ENCODE assay signal across 8 mouse cellular contexts in genomic region chr13:93771588-93772278, GRCm38 (mm10). TPM values are rescaled to one million over a fixed set of nuclear protein-coding genes. Genes with fewer than 3 reads are reported as not detected.
DNase-seq lines count a peak whose midpoint lies in the region; ATAC-seq lines count a peak whose summit lies in the region.

Arsb (plus strand) TSS chr13:93771630.

- peak; percentile 91 for DNase-seq in adrenal gland, postnatal 10 days
- DNase-seq in embryonic facial prominence, embryonic 10.5 days (ENCODE audit: low spot score), result peak; percentile 90
- no peak for DNase-seq in gonadal fat pad, adult 2 months (ENCODE audit: low read depth)
- DNase-seq in left cerebral cortex, postnatal 4 days, result peak; percentile 89
- peak; percentile 98 for DNase-seq in midbrain, embryonic 11.5 days (ENCODE audit: low spot score, missing footprints)
- peak; percentile 78 for DNase-seq in right cerebral cortex, postnatal 4 days
- DNase-seq in yolk sac, embryonic 10.5 days (ENCODE audit: low spot score), result peak; percentile 87

- intact Hi-C loops in left cerebral cortex, postnatal 4 days (cut with DNase I), result no loop called here

- H3K27me3 ChIP-seq in embryonic facial prominence, embryonic 10.5 days (replicated peaks; ENCODE audit: low read depth, poor library complexity, severe bottlenecking), result peaks cover 17% of the 10 kb centered on the region
- H3K27me3 ChIP-seq in intestine, embryonic 16.5 days (replicated peaks; ENCODE audit: control insufficient read depth, insufficient read depth, low read length), result no peaks in the 10 kb centered on the region
- H3K27me3 ChIP-seq in midbrain, embryonic 11.5 days (ENCODE audit: control insufficient read depth, insufficient read depth, low read length), result peaks cover 10% of the 10 kb centered on the region

- H3K36me3 ChIP-seq in embryonic facial prominence, embryonic 10.5 days (replicated peaks), result no peaks in the 10 kb centered on the region
- no peaks in the 10 kb centered on the region for H3K36me3 ChIP-seq in intestine, embryonic 16.5 days (ENCODE audit: control insufficient read depth, insufficient read depth, low read length)
- no peaks in the 10 kb centered on the region for H3K36me3 ChIP-seq in midbrain, embryonic 11.5 days (ENCODE audit: control insufficient read depth, insufficient read depth, low read length)

- H3K9ac ChIP-seq in intestine, embryonic 16.5 days (ENCODE audit: low read depth, low read length), result peak within 1 kb of the TSS; percentile 84
- H3K9ac ChIP-seq in midbrain, embryonic 11.5 days (ENCODE audit: low read length), result peak within 1 kb of the TSS; percentile 89

- under 1% methylated on average over 66 of the region's 66 CpGs for WGBS in embryonic facial prominence, embryonic 10.5 days
- under 1% methylated on average over 66 of the region's 66 CpGs for WGBS in intestine, embryonic 16.5 days
- under 1% methylated on average over 65 of the region's 66 CpGs for WGBS in midbrain, embryonic 11.5 days

- H3K27ac ChIP-seq in embryonic facial prominence, embryonic 10.5 days (replicated peaks), result peak within 1 kb of the TSS; percentile 93
- H3K27ac ChIP-seq in intestine, embryonic 16.5 days (ENCODE audit: low read length), result peak within 1 kb of the TSS; percentile 85
- peak within 1 kb of the TSS; percentile 87 for H3K27ac ChIP-seq in midbrain, embryonic 11.5 days (ENCODE audit: low read depth, low read length)

- no peaks in the 10 kb centered on the region for H3K9me3 ChIP-seq in embryonic facial prominence, embryonic 10.5 days
- no peaks in the 10 kb centered on the region for H3K9me3 ChIP-seq in intestine, embryonic 16.5 days (ENCODE audit: control insufficient read depth, low read length)
- no peaks in the 10 kb centered on the region for H3K9me3 ChIP-seq in midbrain, embryonic 11.5 days (ENCODE audit: control insufficient read depth, low read length)

- ATAC-seq in intestine, embryonic 16.5 days, result peak; percentile 98
- ATAC-seq in midbrain, embryonic 11.5 days (ENCODE audit: low FRiP score), result peak; percentile 96

- peak within 1 kb of the TSS; percentile 99 for H3K4me2 ChIP-seq in intestine, embryonic 16.5 days (ENCODE audit: low read depth, low read length)
- peak within 1 kb of the TSS; percentile 93 for H3K4me2 ChIP-seq in midbrain, embryonic 11.5 days

- H3K4me3 ChIP-seq in embryonic facial prominence, embryonic 10.5 days, result peak within 1 kb of the TSS; percentile 74
- peak within 1 kb of the TSS; percentile 78 for H3K4me3 ChIP-seq in intestine, embryonic 16.5 days (ENCODE audit: low read length)
- H3K4me3 ChIP-seq in midbrain, embryonic 11.5 days (ENCODE audit: low read depth, low read length), result peak within 1 kb of the TSS; percentile 54

- peaks cover 18% of the 10 kb centered on the region for H3K4me1 ChIP-seq in embryonic facial prominence, embryonic 10.5 days
- H3K4me1 ChIP-seq in intestine, embryonic 16.5 days (ENCODE audit: control insufficient read depth, insufficient read depth, low read length), result 0 out of 2 replicates have a peak, but pooled peaks cover 11% of the 10 kb centered on the region
- H3K4me1 ChIP-seq in midbrain, embryonic 11.5 days (ENCODE audit: control insufficient read depth, insufficient read depth, low read length), result peaks cover 10% of the 10 kb centered on the region

RNA-seq across cellular contexts. Expression of gene Arsb, which starts in this region (rescaled TPM):
- 10 to 100 TPM; 32.3 to 32.5 TPM for total RNA-seq in adrenal gland, postnatal 10 days (2021)
- 4.3 and 5.4 TPM in 2 replicates for polyA plus RNA-seq in embryonic facial prominence, embryonic 10.5 days (2016; fragmentation: Nextera tagmentation; extraction: Ambion mirVana)
- 29.3 and 36.0 TPM in 2 replicates for polyA plus RNA-seq in gonadal fat pad, adult 2 months (2012; rRNA removed)
- 11.2 and 11.4 TPM in 2 replicates for polyA plus RNA-seq in intestine, embryonic 16.5 days (2015; fragmentation: Nextera tagmentation; extraction: Ambion mirVana)
- 10 to 100 TPM; 31.7 to 34.8 TPM for total RNA-seq in left cerebral cortex, postnatal 4 days (2021)
- 9.9 and 10.8 TPM in 2 replicates for polyA plus RNA-seq in midbrain, embryonic 11.5 days (2014; fragmentation: Nextera tagmentation; extraction: Ambion mirVana)
